Mouse (Mus musculus) 3T3-L1 (cell line): ENCODE measurements around the gene Col6a2.

Experiments used
- DNase-seq: peaks from one replicate; pipeline ENCODE4 v3.0.0-alpha.2; 2015; ENCODE audit warnings: low read depth, low spot score

Gene Col6a2

GRCm38 (mm10) chr10:76548218-76548617 is 75.2 kb downstream of the Col6a2 start:
- DNase-seq: no peak

- DNase-seq: no peak
Measured at GRCm38 (mm10) chr10:76546566-76546965, 76.9 kb downstream of the Col6a2 start.
